Mouse (Mus musculus) cerebral cortex, adult 2 months (tissue): ENCODE results near the gene Dstyk.

Source experiments
- WGBS: fragments of 180-500 bp; shearing (Covaris S2); methylation state at CpG from one replicate; pipeline ENCODE4 v1.1.7; 2018; 5-methylcytosine and 5-hydroxymethylcytosine counted together

The Dstyk gene

DNA sequence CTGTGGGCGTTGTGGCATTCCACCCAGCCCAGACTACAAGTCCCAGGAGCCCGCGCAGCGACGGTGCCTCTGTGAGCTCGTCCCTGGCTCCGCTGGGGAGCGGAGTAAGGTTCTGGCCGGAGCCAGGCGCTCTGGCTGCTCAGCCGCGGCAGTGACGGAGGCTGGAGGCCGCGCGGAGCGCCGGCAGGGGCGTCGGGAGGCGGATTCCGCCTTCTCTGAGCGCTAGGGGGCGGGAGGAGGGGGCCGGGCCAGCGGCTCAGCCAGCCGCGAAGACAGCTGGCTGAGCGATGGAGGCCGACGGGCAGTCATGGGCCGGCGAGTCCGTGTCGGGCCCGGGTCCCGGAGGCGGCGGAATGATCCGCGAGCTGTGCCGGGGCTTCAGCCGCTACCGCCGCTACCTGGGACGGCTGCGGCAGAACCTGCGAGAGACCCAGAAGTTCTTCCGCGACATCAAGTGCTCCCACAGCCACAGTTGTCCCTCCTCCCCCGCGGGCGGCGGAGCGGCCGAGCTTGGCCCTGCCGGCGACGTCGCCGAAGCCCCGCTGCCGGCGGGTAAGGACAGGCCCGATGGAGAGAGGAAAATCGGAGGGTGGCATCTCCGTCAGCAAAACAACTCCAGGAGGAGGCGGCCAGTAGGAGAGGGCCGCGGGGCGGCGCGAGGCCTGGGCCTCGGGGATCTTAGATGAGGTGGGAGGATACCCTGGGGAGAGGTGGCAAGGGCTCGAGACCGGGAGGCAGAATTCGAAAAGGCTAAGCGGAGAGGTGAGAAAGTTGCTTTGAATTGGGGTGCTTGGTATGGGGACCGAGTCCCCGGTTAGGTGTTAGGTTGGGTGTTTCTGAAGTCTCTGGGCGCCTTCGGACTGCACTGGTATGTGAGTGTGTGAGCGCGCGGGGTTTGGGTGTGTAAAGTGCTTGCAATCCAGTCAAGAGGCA, at the start of gene Dstyk:
Dstyk (plus strand) TSS at position 237 of the 933 bp plus-strand sequence.
- under 1% methylated on average over 85 of the region's 85 CpGs for WGBS

DNA sequence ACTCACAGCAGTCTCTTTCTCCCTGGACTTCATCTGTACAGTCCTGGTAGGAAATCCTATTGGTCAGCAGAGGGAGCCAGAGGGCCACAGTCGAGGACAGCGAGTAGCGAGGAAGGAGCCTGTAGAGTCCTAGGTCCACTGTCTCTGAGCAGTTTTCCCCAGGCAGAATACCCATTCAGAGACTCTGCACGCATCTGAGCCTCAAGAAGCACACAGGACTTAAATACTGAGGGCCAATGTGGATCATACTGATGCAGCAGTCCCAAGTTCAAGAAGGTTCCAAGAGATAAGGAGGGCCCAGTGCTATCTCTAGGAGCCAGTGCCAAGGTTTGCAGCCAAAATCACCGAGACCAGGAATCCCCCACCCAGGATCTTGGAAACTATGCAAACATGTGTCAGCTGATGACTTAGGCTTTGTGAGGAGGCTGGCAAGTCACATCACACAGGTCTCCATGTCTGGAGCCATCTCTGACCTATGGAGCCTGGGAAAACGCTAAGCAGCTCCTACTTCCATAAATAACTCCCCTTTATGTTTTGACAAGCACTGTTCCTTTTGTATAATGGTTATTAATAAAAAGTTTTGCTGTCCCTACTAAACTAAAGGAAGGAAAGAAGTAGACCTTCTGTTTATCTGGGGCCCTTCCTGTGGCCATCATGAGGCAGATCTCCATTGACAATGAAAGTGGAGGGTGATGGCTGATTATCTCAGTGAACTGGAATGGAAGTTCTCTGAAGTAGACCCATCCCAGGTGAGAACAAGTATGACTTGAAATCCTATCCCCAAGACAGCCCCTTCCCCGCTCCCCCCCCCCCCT, 49.5 kb upstream of the Dstyk start:
- 23% methylated on average over 7 of the region's 7 CpGs for WGBS

DNA sequence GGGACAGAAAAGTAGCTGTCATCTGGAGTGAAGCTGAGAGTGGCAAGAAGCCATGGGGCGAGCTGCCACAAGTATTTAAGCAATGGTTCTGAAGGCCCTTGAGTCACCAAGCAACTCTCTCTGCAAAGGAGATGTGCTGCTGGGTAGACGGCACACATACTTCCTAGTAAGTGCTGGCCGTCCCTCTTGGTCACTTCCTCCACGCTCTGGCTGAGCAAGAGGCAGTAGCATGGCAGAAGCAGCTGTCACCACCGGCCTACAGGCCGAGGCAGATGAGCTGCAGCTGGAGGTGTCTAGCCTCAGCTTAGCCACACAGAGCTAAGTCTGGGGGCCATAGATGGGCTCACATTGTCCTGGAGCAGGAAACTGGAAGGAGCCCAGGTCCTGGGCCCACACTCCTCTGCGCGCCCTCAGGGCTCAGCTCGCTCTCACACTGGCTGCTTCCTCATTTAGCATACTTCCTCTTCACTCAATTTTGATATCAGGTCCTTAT, 46.6 kb upstream of the Dstyk start:
- 63% methylated on average over 9 of the region's 9 CpGs for WGBS

DNA sequence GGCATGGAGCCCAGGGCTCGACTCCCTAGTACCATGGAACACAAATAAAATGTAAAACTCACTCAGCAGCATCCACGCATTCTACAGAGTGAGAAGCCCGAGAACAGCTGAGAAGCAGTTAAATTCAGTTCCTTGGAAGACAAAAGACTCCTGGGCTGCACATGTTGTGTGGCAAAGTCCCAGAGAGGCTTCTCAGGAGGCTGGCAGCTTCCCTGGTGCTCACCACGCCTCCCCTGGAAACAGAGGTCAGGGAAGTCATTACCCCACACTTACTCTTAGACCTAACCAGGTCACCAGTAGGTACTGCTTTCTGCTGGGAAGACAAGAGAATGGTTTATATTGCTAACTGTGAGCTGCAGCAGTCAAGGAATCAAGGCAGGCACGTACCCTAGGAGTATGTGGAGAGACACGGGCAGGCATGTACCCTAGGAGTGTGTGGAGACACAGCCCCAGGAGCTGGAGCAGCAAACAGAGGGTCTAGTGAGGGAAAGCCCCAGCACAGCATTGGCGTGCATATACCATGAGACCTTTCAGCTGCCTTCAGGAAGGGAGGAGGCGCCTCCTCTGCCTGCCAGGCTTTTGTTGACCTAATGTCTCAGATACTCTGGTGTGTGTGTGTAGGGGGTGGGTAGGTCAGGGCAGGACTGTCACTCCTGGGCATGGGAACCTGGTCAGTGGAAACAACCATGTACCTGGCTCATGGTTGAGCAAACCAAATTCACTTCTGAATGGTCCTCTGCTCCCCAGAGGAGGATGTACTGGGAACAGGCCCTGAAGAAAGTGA, 45.9 kb upstream of the Dstyk start:
- WGBS = 57% methylated on average over 8 of the region's 8 CpGs

DNA sequence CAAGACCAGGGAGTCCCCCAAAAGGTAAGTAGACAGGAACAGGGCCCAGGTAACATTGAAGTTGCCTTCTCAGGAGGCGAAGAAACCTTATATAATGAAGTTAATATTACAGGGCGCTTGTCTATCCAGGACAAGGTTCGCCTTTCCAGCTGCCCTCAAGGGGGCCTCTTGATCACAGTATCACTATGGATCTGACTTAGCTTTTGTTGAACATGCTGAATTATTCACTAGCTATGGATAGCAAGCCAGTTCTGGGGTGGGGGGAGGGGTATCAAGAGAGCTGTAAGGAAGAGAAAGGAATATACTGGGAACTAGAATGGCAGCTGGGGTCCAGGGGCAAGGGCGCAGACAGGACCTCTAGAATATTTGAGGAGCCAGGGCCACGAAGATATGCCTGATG, 45.0 kb upstream of the Dstyk start:
- WGBS = 83% methylated on average over 5 of the region's 5 CpGs

DNA sequence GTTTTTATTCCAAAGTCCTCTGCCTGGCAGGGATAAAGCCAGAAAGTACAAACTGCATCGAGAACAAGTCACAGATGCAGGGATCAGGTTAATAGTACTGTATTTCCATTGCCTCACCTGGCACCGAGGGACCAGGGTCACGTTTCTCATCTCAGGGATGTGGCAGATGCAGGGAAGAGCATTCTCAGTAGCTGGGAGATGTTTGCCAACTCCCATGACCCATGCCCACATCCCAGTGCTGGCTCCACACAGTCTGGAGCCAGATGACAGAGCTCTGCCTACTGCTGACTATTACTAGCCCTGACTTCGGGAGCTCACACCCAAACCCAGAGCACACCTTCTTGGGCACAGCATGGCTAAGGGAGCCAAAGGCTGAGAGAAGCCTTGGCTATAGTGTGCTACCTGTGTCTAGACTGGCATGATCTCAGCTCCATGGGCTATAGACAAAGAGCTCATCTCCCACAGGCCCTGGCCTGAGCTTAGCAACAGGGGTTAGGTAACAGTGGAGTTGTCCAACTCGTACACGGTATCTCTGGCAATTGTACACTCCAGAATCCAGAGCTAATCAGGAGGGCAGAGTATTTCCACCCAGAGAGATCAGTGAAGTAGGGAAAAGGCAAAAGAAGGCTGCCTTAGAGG, 44.3 kb upstream of the Dstyk start:
- WGBS = 70% methylated on average over 6 of the region's 6 CpGs

DNA sequence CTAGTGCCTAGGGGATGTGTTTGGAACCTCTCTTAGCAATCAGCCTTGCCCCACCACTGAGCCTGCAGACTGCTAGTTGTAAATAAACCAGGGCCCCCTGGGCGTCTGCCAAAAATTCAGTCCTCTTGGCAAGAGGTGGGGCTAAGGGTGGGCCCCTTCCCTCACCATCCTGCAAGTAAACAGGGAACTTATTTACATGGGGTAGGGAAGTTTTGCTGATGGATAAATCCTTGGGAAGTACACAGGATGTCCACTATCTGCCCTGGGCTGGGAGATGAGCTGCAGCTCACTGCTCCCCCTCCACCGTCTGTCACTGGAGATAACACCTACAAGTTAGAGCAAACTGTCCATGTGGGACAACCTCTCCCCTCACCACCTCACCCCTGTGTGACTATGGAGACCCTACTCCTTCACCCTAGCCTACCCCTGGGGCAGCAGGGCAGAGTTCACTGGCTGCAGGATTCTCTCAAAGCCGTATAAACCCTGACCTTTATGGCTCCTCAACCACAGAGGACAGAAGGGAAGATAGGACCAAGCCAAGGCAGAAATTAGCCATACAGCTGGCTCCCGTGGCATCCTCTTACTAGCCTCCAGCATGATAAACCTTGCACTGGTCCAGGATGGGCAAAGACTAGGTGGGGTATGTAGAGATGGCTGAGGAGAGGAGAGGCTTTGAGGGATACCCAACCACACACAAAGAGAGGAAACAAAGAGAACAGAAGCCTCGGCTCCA, 43.0 kb upstream of the Dstyk start:
- WGBS = 56% methylated on average over 5 of the region's 5 CpGs

DNA sequence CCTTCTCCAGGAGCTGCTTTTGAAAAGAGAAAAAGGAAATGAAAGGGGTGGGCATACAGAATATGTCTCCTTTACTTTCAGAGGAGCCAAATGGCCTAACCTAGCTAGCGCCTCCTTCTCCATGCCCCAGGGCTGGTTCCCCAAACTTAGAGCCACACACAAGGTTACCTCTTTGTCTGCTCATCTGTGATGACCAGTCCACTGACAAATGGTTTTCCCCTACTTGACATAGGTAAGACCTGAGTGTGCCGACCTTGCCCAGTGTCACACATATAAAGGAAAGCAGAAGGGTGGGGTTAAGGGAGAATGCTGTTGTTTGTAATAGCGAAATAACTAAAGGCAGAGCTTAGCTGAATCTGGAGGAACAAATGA, 42.5 kb upstream of the Dstyk start:
- 80% methylated on average over 3 of the region's 3 CpGs for WGBS

DNA sequence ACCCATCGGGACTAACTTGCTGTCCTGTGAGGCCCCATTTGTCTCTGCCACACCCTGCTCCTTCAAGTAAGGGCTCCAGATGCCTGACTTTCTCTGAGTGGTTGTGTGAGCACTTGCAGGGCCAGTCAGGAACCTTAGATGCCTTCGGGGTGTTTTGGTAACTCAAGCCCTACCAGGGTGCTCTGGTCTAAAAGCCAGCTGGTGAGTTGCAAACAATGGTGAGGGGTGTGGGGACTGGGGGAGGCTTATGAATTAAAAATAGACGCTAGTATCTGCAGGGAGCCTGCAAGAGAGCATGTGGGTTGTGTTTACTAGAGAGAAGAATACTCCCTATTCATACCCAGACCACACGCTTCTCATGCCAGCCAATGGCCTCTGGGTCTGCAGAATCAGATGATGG, 42.1 kb upstream of the Dstyk start:
- WGBS = 30% methylated on average over 4 of the region's 4 CpGs

DNA sequence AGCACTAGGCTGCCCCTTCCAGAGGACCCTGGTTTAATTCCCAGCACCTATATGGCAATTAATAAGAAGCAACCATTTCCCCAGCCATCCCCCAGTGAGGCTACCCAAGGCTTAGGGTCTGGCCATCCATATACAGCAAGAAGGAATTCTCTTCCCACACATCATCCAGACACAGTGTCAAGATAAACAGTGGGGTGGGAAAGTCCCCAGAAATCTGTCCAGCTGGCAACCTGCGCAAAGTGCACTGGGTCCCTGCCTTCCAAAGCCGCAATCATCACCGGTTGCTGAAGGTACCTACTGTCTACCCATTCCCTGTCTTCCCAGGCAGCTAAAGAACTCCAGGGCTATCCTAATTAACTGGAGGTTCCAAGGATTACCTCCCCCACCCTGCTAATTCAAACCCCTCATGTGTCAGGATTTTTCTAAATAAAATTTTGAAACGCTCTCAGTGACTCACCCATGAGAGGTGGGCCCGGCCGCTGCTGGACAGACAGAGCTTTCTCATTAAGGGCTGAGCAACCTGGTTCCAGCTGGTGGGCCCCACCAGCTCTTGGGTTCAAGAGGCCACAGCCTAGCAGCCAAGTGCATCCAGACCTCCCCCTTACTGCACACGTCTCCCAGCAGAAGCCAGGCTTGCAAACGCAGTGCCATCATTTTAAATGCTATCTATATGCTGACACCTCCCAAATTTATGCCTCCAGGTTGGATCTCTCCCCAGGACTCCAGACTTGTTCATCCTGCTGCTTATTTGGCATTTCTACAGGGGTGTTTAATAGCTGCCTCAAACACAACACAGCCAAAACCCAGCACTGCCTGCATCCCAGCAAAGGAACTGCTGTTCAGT, 40.9 kb upstream of the Dstyk start:
- WGBS = 47% methylated on average over 8 of the region's 8 CpGs

DNA sequence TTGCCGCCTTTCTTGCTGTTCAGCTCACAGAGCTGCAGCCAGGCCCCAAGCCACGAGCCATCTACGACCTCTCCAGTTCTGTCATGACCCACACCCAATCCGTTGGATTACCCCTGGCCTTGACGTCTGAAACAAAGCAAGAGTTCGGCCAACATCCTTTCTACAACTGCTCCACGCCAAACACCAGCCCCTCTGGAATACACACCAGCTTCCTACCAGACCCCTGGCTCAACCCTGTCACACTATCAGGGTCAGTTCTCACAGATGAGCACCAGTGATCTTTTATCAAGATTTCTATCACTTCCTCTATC, 40.3 kb upstream of the Dstyk start:
- 34% methylated on average over 7 of the region's 7 CpGs for WGBS

DNA sequence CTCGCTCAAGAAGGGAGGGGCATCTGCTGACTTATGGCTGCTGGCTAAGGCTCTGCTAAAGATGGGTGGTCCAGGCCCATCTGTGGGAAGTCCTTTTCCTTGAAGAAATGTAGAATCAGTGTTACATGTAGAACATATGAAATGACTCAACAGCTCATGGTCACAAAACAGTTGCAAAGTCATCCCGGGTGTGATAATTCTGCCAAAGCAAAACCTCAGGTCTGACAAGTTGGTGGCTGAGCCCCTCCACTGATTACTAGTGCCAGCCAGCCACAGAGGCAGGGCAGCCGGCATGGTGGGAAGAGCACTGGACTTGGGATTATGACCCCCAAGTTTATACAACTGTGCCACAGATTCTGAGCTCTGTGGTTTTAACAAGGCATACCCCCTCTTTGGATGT, 39.5 kb upstream of the Dstyk start:
- 74% methylated on average over 3 of the region's 3 CpGs for WGBS

DNA sequence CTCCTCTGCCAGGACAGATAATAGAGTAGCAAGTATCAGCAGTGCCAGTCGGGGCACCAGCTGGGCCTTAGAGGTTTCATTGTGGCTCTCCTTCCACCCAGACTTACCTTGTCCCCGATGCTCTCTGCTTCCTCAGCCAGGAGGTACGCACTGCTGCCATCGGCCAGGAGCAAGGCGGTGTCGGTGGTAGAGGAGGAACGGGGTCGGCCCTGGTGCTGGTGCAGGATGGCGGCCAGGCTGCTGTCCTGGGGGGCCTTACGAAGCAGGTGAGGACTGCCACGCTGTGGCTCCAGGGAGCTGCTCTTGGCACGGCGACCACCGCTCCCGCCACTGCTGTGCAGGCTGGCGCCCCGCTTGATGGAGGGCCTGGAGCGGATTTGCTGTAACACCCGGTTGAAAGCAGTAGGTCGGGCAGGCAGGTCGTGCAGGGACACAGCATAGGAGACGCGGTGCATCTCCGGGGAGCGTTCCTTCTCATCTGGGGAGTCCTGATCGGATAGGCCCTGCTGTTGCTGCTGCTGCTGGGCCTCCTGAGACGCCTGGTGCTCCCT, 36.7 kb upstream of the Dstyk start:
- 85% methylated on average over 27 of the region's 27 CpGs for WGBS

DNA sequence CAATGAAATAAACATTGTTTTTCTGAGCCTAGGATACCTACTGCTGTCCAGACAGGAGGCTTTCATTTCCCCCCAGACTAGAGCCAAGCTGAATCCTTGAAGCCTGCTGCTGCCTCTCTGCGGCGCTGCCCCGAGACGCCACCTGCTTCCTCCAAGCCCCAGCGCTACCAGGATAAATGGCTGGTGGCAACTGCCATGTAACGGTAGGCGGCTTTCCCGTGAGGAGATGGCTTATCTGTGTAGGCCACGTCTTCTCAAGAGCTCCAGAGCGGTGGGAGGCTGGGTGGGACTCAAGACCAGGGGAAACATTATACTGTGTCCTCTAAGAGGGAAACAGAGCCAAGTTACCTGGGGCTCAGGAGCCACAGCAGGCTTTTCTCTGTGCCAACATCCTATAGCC, 35.4 kb upstream of the Dstyk start:
- WGBS = 62% methylated on average over 10 of the region's 10 CpGs

DNA sequence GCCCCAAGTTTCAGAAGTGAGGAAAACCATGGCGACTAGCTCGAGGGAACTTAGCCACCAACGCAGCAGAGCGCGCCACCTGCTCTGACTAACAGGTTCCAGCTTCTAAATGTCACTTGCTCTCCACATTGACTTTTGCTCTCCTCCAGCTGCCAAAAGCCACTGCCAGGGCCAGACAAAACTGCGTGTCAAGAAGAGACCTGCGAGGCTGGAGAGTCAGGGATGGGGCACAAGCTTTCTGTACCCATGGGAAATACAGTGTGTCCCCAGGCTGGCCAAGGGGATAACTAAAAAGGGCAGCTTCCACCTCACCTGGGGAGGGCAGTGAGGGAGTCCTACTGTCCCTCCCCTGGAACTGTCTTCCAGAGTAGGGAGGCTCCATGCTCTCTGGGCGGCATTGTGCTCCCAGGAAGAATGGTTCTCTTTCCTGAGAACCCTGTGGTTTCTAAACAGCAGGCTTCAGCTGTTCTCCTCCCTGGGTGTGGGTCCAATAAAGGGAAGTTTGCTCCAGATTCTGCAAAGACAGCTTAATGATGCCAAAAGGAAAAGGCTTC, 33.3 kb upstream of the Dstyk start:
- WGBS = 49% methylated on average over 8 of the region's 8 CpGs

DNA sequence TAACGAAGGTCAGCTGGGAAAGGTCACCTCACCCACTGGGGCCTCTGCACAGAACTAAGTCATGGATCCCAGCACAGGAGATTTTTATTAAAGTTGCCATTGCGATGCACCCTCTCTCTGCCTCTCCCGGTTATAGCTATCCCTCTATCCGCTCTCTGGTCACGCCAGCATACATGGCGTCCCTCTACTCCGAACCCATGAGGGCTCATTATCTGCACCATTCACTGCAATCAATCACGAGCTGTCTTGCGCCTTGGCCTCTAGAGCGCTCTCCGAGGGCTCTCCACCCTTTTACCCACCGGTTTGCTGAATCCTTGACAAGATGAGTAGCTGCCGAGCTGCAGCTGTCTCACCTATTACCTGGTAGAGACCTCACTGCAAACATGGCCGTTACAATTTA, 32.1 kb upstream of the Dstyk start:
- 78% methylated on average over 14 of the region's 14 CpGs for WGBS

DNA sequence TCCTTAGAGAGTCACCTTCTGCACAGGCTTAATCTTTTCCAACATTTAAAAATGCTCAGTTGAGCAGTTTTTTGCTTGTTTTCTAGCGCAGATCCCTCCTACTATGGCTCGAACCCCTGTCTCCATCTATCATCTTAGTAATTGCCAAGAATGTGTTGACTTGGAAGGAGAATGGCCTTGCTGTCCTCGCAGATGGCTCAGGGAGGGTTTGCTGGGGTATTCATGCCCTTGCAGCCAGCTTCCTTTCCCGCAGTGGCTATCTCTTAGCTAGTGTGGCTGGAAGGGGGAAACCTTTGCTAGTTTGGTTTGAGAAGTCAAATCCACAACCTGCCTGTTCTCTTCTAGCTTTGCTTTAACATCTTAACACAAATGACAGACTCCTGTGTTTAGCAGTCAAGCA, 31.6 kb upstream of the Dstyk start:
- 64% methylated on average over 4 of the region's 4 CpGs for WGBS

DNA sequence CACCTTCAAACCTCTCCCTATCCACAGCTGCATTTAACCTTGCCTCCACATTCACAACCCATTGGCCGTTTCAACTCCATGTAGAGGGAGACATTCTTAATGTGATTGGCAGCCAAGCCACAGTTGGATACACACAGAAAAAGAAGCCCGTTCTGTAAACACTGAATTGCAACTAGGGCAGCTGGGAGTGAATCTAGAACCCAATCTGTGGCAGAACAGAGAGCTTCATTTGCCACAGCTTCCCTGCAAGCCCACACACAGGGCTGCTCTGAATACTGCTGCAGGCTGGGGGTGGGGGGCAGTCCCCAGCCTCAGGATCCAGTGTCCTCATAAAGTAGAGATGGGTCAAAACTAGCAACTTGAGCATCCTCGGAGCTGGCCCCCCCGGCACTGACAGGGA, 31.1 kb upstream of the Dstyk start:
- 19% methylated on average over 4 of the region's 4 CpGs for WGBS

DNA sequence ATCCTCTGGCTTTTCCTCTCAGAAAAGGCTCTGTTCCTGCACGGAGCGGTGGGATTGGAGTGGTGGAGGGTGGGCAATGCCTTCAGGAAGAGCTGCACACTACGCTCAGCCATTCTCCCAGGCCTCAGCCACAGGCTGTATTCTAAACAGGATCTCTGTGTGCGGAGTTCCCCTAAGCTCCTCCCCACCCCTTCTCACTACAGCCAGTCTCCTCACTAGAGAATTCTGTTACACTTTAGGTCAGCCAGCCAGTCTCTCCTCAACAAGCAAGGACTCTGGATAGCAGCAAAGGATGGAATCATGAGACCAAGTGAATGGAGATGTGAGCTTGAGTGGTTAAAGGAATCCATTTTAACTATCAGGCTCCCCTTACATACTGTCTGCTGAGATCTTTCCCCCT, 29.4 kb upstream of the Dstyk start:
- 27% methylated on average over 4 of the region's 4 CpGs for WGBS
